Mouse (Mus musculus) fibroblast of lung, adult 2 months (primary cell): ENCODE results near the gene Frmd6.
A peak's percentile ranks its signal among the peaks of the same experiment; 100 is the strongest.

Experiments
- DNase-seq: peaks from one replicate; pipeline ENCODE4 v3.0.0-alpha.2; 2011; ENCODE audit warnings: low read depth

Gene Frmd6

DNA sequence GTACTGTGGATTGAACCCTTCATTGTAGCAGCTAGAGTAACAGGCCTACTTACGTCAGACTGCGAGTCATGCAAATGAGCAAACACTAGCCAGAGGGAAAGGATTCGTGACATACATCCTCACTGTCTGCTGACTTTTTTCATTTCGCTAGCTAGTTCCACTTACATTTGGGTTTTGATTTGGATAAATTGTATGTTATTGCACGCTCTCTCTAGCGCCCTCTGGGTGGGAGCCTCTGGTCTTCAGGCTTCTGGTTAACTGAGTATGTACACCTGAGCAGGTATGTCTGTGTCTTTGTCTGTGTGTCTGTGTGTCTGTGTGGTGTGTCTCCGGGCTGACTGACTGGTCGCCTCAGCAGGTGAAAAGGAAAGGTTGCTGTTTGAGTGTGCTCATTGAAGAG, 72.1 kb downstream of the Frmd6 start:
- no peak for DNase-seq

DNA sequence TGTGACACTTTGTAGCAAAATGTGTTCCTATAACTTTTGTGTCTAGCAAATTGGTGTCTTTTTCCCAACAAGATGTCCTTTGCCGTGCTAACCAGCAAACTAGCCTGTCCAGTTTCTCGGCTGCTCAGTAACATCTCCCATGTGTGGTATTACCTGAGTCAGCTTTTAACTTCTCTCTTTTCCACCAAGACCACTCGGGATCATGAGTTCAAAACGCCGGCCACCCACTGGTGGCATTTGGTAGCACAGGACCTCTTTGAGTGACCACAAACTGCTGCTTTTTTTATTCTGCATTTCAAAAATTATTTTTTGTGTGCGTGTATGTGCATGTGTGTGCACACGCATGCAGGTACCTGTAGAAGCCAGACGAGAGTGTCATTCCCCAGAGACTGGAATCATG, 73.1 kb downstream of the Frmd6 start:
- no peak for DNase-seq

DNA sequence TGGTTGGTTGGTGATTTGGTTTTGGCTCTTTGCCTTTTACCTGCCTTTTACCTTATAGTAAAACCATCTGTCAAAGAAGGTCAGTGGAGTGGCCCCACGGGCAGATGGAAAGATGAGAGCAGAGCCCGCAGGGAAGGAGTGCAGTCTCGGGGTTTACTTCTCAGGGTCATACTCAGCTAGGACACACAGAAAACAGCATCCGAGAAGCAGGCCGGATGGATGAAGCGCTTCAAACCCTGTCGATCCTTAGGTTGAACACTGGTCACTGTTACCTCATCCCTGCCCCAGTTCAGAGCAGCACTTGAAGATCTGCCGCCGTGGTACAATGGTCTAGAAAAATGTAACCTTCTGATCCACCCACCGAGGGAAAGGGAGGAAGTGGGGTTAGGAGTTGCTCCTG, 79.2 kb downstream of the Frmd6 start:
- DNase-seq, result no peak

DNA sequence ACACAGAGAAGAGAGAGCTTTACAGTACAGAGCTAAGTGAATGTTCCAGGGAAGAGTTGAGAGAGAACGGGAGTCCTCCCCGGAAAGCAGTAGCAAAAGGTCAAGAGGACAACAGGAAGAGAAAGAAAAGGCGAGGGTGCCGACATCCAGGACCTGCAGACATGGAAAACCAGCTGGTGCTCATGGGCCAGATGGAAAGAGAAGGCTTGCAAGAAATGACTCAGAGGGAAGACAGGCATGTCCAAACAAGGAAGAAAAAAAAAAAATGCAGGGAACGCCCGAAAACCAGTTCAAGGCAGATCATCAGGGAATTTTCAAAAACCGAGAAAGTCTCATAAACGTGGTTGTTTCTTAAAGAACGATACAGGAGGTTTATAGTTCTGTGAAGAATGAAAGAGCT, 81.6 kb downstream of the Frmd6 start:
- peak; percentile 25 for DNase-seq

DNA sequence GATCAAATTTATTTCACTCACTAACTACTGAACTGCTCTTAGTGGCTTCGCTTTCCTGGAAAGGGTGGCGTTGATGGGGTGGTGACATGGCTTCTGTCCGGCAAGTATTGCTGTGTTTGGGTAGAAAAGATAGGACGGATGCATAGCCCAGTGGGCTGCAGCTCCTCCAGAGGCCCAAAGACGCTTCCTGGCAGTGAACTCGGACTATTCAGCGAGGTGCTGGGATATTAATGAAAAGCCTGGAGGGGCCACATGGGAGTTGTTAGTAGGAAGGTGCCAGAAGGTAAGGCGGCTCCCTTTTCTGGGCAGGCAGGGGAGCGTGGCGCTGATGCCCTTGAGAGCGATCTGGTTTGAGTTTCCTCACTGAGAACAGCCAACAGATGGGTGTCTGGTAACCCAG, 82.3 kb downstream of the Frmd6 start:
- no peak for DNase-seq

DNA sequence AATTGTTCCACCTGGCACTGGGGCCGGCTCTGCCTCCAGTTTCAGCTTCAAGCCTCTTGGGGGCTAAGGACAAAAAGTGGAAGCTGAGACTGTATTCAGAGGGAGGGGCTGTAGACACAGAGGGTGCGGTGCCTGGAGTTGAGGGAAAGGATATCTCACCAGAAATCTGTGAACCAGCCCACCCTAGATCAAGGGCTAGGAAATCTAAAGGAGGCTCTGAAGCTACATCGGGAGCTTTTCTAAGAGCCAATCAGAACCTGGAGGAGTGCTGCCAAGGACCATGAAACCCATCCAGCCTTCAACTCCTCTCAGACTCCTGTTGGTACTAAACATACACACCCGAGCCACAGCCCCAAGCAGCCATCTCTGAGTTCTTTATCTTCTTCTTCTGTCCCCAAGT, 82.8 kb downstream of the Frmd6 start:
- DNase-seq, result no peak

DNA sequence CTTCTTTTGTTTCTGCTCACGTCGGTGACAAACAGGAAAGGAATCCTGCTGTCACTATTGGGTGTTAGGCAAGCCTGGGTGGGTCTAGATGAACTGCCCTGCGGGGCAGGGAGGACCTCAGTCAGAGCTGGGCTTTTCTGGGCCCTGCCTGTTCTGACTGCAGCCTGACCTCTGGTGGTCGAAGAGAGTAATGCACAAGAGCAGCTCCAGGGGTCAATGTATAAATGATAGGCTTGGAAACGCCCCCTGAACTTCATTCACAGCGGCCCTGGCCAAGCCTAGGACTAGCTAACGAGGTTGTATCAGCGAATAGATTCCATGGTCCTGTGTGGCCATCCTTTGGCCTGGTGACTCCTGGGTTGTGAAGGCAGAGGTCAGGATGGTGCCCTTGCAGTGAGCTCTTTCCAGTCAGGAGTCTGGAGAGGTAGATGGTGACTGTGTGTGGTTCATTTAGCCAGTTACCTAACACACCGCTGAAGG, 85.0 kb downstream of the Frmd6 start:
- DNase-seq, result peak; percentile 67

DNA sequence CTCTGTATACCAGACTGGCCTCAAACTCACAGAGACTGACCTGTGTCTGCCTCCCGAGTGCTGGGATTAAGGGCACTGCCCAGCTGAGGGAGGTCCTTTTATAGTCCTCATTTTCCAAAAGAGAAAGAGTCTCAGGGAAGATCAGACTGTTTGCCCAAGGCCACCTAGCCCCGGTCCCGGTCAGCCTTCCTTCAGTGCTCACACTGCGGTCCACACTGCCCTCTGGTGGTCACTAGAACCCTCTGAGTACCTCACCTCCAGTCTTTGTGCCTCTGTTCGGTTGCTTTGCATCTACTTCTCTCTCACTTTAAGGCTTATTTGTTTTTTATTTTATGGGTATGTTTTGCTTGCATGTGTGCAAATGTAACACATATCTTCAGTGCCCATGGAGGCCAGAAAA, 85.7 kb downstream of the Frmd6 start:
- peak; percentile 48 for DNase-seq

DNA sequence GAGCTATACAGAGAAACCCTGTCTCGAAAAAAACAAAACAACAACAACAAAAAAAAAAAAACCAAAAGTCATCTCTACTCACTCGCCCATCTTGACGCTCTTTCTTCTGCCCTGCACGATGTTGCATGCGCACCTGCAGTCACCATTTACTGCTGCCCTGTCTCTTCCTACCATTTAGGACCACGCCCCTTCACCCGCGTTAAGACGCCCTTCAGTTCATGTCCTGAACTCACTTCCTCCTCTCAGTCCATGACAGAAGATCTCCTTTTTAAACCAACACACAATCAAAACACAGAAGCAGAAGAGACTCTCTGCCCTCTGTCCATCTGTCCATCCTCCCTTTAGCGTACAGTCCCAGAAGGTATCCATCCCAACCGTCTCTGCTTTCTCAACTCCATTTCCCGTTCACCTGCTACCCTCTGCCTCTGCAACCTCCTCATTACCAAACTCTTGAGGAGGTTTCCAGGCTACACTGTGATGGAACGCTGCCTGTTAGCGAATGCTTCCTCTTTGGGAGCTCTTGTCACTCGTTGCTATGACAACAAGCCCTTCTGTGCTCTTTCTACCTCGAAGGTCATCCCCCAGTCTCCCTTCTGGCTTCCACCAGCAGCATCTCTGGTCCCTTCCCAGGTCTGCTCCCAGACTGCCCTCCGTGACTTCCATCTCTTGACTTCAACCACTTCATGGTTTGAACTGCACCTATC, 86.5 kb downstream of the Frmd6 start:
- DNase-seq, result no peak

DNA sequence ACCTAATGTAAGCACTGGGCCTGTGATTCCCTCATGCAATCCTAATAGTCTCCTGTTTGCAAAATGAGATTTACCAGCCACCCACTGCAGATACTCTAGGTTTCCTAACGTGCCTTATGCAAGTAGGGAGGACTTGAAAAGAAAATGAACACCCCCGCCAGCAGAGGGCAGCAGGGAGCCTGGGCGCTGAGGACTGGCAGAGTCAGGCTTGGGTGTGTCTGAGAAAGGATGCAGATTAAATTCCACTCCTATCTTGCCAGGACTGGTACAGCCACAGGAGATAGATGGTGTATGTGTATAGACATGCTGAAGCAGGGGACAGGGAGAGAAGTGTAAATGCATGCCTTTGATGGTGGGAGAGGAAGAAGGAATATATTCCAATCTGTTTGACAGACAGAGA, 88.1 kb downstream of the Frmd6 start:
- no peak for DNase-seq

DNA sequence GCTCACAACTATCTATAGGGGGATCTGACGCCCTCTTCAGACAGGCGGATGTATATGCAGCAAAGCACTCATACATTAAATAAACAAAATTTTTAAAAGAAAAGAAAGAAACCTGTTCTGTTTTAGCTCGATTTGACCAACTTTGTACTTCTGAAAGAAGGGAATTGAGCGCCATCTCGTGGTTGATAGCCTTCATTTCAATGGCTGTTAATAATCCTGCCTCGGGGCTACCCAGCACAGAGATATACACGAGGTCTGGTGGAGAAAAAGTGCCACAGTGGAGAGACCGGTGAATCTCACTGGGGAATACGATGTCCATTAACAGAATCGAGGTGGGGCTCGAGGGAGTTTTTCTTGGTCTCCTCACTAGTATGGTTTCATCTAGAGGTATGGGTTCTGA, 89.1 kb downstream of the Frmd6 start:
- DNase-seq, result no peak

DNA sequence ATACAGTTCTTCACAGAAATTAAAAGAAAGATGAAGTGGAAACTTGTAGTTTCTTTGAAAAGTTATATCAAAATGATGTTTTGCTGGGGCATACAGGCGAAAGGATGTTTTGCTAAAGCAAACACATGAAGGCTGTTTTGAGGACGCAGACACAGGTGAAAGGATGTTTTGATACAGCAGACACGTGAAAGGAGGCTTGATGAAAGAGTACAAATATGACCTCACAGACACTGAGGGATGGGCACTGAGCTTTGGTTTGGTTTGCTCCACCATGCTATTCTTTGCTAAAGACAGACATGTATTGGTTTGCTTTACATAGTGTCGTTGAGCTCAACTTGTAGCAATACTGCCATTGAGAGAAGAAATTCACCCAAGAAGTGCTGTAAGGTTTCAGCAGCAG, 104.5 kb downstream of the Frmd6 start:
- DNase-seq, result no peak

DNA sequence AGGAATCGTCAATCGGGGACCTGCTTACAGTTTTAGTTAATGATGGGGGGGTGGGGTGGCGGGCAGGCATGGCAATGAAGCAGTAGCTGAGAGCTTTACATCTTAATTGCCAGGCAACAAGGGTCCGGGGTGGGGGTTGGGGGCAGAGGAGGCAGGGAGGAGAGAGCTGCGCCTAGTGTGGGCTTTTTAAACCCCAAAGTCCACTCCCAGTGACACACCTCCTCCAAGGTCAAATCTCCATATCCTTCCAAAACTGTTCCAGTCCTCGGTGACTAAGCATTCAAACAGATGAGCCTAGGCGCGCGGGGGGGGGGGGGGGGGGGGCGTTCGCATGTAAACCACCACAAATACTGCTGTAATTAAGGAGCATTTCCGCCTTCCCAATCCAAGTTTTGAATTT, 111.8 kb downstream of the Frmd6 start:
- no peak for DNase-seq

DNA sequence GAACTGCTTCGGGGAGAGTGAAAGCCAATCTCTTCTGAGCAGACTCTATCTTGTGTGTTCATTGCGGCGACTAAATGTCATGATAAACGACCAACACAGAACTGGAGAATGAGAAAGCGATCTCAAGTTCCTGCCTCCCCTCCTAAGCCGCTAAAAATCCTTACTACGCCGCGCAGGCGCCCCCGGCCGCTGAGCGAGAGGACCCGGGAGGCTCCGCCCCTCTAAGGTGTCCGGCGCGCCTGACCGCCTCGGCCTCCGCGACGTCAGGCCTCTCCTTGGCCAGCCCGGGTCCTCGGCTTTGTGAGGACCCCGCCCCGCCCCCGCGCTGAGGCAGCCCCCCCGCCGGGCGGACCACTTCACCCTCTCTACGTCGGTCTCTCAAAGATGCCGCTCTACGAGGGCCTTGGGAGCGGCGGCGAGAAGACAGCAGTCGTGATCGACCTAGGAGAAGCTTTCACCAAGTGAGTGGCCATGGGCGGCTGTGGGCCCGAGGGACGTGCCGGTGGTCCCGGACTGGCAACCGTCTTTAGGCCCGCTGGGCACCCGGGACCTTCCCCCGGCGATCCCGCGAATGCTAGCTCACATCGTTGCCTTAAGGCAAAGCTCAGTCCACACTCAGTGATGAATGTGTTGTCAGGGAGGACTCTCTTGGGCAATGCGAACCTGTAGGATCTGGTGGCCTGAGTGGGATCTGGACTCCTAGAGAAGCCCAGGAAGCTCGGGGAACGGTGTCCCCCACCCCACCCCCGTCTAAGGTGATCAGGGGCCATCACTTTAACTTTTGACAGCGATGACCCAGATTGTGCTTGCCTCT, 112.5 kb downstream of the Frmd6 start, which contains the start of gene Actr10:
Gene Actr10, plus strand, starts transcription at position 287 of the 814 bp plus-strand sequence.
- peak; percentile 60 for DNase-seq

DNA sequence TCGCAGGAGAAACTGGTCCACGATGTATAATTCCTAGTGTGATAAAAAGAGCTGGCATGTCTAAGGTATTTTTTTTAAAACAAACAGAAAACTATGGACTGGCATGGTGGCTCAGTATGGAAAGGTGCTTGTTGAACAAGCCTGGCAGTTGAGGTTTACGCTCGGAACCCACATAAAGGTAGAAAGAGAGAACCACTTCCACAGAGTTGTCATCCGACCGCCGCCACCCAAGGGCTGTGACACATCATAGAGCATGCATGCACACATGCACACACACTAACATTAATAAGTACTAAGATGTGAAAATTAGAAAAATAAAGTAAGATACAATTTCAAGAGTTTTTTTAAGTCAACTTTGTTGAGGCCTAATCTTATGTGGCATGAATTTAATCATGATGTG, 115.5 kb downstream of the Frmd6 start:
- DNase-seq, result no peak

DNA sequence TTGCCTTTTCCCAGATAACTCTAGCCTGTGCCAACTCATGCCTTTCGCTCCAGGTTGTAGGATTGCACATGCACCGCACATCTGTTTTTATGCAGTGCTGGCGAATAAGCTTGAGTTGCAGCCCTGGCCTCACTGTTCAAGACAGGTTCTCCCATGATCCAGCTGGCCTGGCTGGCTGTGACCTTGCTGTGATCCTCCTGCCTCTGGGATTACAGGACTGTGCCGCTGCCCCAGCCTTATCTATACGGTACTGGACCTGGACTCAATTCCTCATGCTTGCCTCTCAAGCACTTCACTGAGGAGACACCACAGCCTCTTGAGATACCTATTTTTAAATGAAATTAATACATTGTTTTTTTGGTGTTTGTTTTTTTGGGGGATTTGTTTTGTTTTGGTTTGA, 118.9 kb downstream of the Frmd6 start:
- no peak for DNase-seq

DNA sequence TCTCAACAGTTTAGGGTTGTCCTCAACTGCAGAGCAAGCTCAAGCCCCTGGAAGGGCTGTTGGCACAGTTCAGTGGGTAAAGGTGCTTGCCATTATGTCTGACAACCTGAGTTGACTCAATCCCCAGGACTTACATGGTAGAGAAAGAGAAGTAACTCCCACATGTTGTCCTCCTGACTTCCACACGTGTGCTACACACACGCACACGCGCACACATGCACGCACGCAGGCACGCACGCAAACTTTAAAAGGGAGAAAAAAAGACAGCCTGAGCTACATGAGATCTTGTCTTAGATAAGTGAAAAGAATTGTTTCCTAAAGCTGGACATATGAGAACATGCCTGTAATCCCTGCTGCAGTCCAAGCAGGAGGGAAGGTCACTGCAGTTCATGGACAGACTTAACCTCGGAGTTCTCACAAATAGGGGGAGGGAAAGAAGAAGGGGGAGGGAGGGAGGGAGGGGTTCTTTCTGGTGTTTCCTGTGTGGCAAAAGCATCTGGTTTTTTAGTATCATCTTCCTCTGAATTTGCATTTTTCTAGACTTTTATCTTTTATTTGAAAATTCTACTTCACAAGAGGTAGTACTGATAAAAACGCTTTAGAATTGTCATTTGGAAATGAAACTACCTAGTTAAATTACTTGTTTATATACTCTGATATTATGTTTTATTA, 121.4 kb downstream of the Frmd6 start:
- DNase-seq, result no peak
